Mouse (Mus musculus) limb, embryonic 11.5 days (tissue): Measurements from ENCODE around the gene Strip2. TPM values are rescaled to one million over a fixed set of nuclear protein-coding genes. Genes with fewer than 3 reads are reported as not detected.

Source experiments
- ATAC-seq: fragments of 200-750 bp; cut with Nextera tagmentation; 2 replicates; pipeline ENCODE4 v1.8.0; 2017; ENCODE audit warnings: low read depth; ENCODE audit not compliant: insufficient number of reproducible peaks, low FRiP score, low TSS enrichment
- DNase-seq: peaks from one replicate; pipeline ENCODE4 v3.0.0-alpha.2; 2015; ENCODE audit warnings: low spot score
- H3K27ac ChIP-seq: fragments of 300-500 bp; sonication (generic); replicated peaks from 2 replicates; pipeline ENCODE4 v1.5.1; 2014; ENCODE audit warnings: low read depth, mild to moderate bottlenecking, low read length
- H3K27me3 ChIP-seq: fragments of 300-500 bp; sonication (generic); 2 replicates; pipeline ENCODE4 v1.6.1; 2014; ENCODE audit warnings: mild to moderate bottlenecking, low read length, mixed read lengths; ENCODE audit not compliant: control insufficient read depth, insufficient read depth
- H3K36me3 ChIP-seq: fragments of 300-500 bp; sonication (generic); 2 replicates; pipeline ENCODE4 v1.6.1; 2014; ENCODE audit warnings: mild to moderate bottlenecking, low read length, moderate library complexity, mixed read lengths; ENCODE audit not compliant: control insufficient read depth, insufficient read depth
- H3K4me1 ChIP-seq: fragments of 300-500 bp; sonication (generic); 2 replicates; pipeline ENCODE4 v1.6.1; 2014; ENCODE audit warnings: low read length, mixed read lengths; ENCODE audit not compliant: control insufficient read depth, insufficient read depth
- H3K4me2 ChIP-seq: fragments of 300-500 bp; sonication (generic); 2 replicates; pipeline ENCODE4 v1.6.1; 2014; ENCODE audit warnings: low read depth, mild to moderate bottlenecking, moderate library complexity; ENCODE audit not compliant: severe bottlenecking
- H3K4me3 ChIP-seq: fragments of 300-500 bp; sonication (generic); 2 replicates; pipeline ENCODE4 v1.5.1; 2014; ENCODE audit warnings: low read depth, low read length
- H3K9ac ChIP-seq: fragments of 300-500 bp; sonication (generic); 2 replicates; pipeline ENCODE4 v1.6.1; 2014; ENCODE audit warnings: mild to moderate bottlenecking, low read length
- H3K9me3 ChIP-seq: fragments of 300-500 bp; sonication (generic); 2 replicates; pipeline ENCODE4 v1.6.1; 2016; ENCODE audit warnings: low read length; ENCODE audit not compliant: control insufficient read depth
- WGBS: fragments of 180-500 bp; shearing (Covaris S2); extraction: QIAGEN DNeasy Blood & Tissue Kit; methylation state at CpG from one replicate; pipeline ENCODE4 v1.1.7; 2014; 5-methylcytosine and 5-hydroxymethylcytosine counted together
- polyA plus RNA-seq: library from polyadenylated mRNA; unstranded; fragments of >200 nt; fragmentation: Nextera tagmentation; extraction: Ambion mirVana; gene quantifications from 2 replicates; pipeline ENCODE4 v1.2.1, GENCODE M21; 2014

Strip2 gene
- polyA plus RNA-seq, 1 experiment from 2014 or later, result 1.3 TPM

GRCm38 (mm10) chr6:29935741-29936140 lies 18.9 kb downstream of the Strip2 start:
- no peaks in the 10 kb centered on the region for H3K27me3 ChIP-seq
- DNase-seq (no peak), ATAC-seq (no peak)
- no peaks in the 10 kb centered on the region for H3K36me3 ChIP-seq
- H3K4me2 ChIP-seq, result no peak overlapping the region
- H3K27ac ChIP-seq, result no peak overlapping the region
- H3K4me3 ChIP-seq, result no peak overlapping the region
- no peaks in the 10 kb centered on the region for H3K4me1 ChIP-seq
- WGBS, result 84% methylated on average over 1 of the region's 1 CpGs
- no peak overlapping the region for H3K9ac ChIP-seq
- H3K9me3 ChIP-seq, result no peaks in the 10 kb centered on the region

GRCm38 (mm10) chr6:29940428-29940827 lies 23.6 kb downstream of the Strip2 start:
- WGBS, result 89% methylated on average over 4 of the region's 4 CpGs
- Histone ChIP-seq H3K9ac (no peak overlapping the region), H3K4me3 (no peak overlapping the region), H3K9me3 (no peaks in the 10 kb centered on the region), H3K4me1 (no peaks in the 10 kb centered on the region), H3K27me3 (no peaks in the 10 kb centered on the region), H3K27ac (no peak overlapping the region), H3K36me3 (no peaks in the 10 kb centered on the region), H3K4me2 (no peak overlapping the region)
- ATAC-seq (no peak), DNase-seq (no peak)

GRCm38 (mm10) chr6:29941036-29941435 lies 24.2 kb downstream of the Strip2 start:
- DNase-seq, result no peak
- 85% methylated on average over 2 of the region's 2 CpGs for WGBS

GRCm38 (mm10) chr6:29944465-29944864 lies 27.7 kb downstream of the Strip2 start:
- ATAC-seq (no peak), DNase-seq (no peak)
- Histone ChIP-seq H3K9me3 (no peaks in the 10 kb centered on the region), H3K9ac (no peak overlapping the region), H3K4me2 (no peak overlapping the region), H3K36me3 (no peaks in the 10 kb centered on the region), H3K4me3 (no peak overlapping the region), H3K4me1 (no peaks in the 10 kb centered on the region), H3K27me3 (no peaks in the 10 kb centered on the region), H3K27ac (no peak overlapping the region)
- WGBS, result 48% methylated on average over 1 of the region's 1 CpGs

More at GRCm38 (mm10) chr6:29941036-29941435, 24.2 kb downstream of the Strip2 start:
- no peak overlapping the region for H3K27ac ChIP-seq
- no peaks in the 10 kb centered on the region for H3K4me1 ChIP-seq
- H3K9me3 ChIP-seq, result no peaks in the 10 kb centered on the region
- no peak overlapping the region for H3K9ac ChIP-seq
- no peaks in the 10 kb centered on the region for H3K27me3 ChIP-seq
- no peak overlapping the region for H3K4me3 ChIP-seq
- no peak overlapping the region for H3K4me2 ChIP-seq
- no peak for ATAC-seq
- no peaks in the 10 kb centered on the region for H3K36me3 ChIP-seq

DNA sequence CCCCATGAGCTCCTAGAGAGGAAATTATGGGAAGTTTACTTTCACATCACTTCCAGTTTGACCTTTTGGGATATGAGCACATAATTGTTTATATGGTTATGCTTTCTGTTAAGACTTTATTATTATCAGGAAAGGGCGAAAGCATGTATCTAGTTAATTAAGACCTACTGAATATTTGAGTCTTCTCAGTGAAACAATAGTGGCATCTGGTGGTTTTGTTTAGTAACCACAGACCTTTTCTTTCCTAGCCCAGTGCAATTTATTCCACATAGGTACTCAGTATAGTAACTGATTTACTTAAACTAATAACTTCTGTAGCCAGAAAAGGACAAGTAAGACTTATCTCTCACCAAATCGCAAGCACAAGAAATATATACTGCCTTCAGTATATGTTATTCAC lies 29.8 kb downstream of the Strip2 start:
- no peak overlapping the region for H3K27ac ChIP-seq
- DNase-seq (no peak), ATAC-seq (no peak)
- no peaks in the 10 kb centered on the region for H3K9me3 ChIP-seq
- H3K4me1 ChIP-seq, result no peaks in the 10 kb centered on the region
- 86% methylated on average over 2 of the region's 2 CpGs for WGBS
- no peak overlapping the region for H3K9ac ChIP-seq
- no peak overlapping the region for H3K4me2 ChIP-seq
- no peaks in the 10 kb centered on the region for H3K36me3 ChIP-seq
- no peaks in the 10 kb centered on the region for H3K27me3 ChIP-seq
- H3K4me3 ChIP-seq, result no peak overlapping the region

DNA sequence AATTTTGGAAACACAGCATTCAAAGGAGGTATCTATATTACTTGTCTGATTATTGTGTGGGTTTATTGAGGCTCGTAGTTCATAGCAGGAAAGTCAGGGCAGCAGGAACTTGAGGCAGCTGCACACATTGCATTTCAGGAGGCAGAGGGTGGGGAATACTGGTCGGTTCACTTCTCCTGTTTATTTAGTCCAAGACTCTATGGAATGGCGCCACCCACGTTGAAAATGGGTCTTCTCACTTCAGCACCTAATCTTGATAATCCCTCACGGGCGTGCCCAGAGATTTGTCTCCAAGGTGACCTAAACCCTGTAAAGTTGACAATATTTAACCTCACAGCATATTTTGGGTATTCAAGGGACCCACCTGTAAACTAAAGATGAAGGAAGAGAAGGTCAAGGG lies 31.0 kb downstream of the Strip2 start:
- H3K27me3 ChIP-seq, result no peaks in the 10 kb centered on the region
- DNase-seq (no peak), ATAC-seq (no peak)
- no peak overlapping the region for H3K4me2 ChIP-seq
- 75% methylated on average over 6 of the region's 6 CpGs for WGBS
- H3K4me1 ChIP-seq, result no peaks in the 10 kb centered on the region
- H3K9ac ChIP-seq, result no peak overlapping the region
- no peak overlapping the region for H3K27ac ChIP-seq
- no peaks in the 10 kb centered on the region for H3K36me3 ChIP-seq
- no peaks in the 10 kb centered on the region for H3K9me3 ChIP-seq
- H3K4me3 ChIP-seq, result no peak overlapping the region

- Histone ChIP-seq H3K4me3 (no peak overlapping the region), H3K9me3 (no peaks in the 10 kb centered on the region), H3K9ac (no peak overlapping the region), H3K27me3 (no peaks in the 10 kb centered on the region), H3K36me3 (no peaks in the 10 kb centered on the region), H3K4me1 (no peaks in the 10 kb centered on the region), H3K27ac (no peak overlapping the region), H3K4me2 (no peak overlapping the region)
- DNase-seq, result no peak
- no peak for ATAC-seq
- WGBS, result 85% methylated on average over 4 of the region's 4 CpGs
Observed at GRCm38 (mm10) chr6:29956749-29957148, 39.9 kb downstream of the Strip2 start.

GRCm38 (mm10) chr6:29958669-29959068 lies 41.9 kb downstream of the Strip2 start:
- DNase-seq (no peak), ATAC-seq (no peak)
- no peaks in the 10 kb centered on the region for H3K36me3 ChIP-seq
- no peak overlapping the region for H3K4me2 ChIP-seq
- no peak overlapping the region for H3K4me3 ChIP-seq
- 89% methylated on average over 3 of the region's 3 CpGs for WGBS
- no peak overlapping the region for H3K9ac ChIP-seq
- no peaks in the 10 kb centered on the region for H3K27me3 ChIP-seq
- no peak overlapping the region for H3K27ac ChIP-seq
- no peaks in the 10 kb centered on the region for H3K9me3 ChIP-seq
- H3K4me1 ChIP-seq, result no peaks in the 10 kb centered on the region

DNA sequence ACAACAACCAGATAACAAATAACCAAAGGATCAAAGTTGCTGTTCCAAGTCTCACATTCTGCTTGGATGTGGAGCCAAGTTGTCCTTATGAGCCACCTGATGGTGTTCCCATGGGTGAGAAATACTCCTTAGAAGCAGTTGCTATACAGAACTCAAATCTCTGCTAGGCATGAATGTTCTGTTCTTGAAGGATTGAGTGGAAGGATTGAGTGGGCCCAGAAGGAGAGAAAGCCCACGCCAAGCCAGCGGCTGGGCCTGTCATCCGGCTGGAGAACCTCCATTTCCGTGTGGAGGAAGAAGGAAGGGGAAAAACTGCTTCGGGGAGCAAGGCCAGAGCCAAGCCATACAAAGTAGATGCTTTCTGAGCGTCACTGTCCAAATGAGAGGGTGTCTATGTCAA lies 44.3 kb downstream of the Strip2 start:
- H3K4me1 ChIP-seq, result no peaks in the 10 kb centered on the region
- no peak overlapping the region for H3K9ac ChIP-seq
- no peak overlapping the region for H3K4me3 ChIP-seq
- H3K27me3 ChIP-seq, result no peaks in the 10 kb centered on the region
- no peak overlapping the region for H3K27ac ChIP-seq
- DNase-seq (no peak), ATAC-seq (no peak)
- no peaks in the 10 kb centered on the region for H3K9me3 ChIP-seq
- no peak overlapping the region for H3K4me2 ChIP-seq
- WGBS, result 95% methylated on average over 6 of the region's 6 CpGs
- H3K36me3 ChIP-seq, result no peaks in the 10 kb centered on the region
